Mouse (Mus musculus) neutrophil, adult 83 days (primary cell): ENCODE data around the gene C130073F10Rik. TPM values are rescaled to one million over a fixed set of nuclear protein-coding genes. Genes with fewer than 3 reads are reported as not detected.

Experiments used
- total RNA-seq, 2 experiments: library from RNA; stranded (reverse); gene quantifications; one replicate each; pipeline ENCODE4 v1.2.4; 2023

C130073F10Rik gene
- total RNA-seq, result not detected

GRCm38 (mm10) chr4:101893656-101894420 lies at the start of gene C130073F10Rik:
Gene C130073F10Rik, minus strand, starts transcription at chr4:101893789.

GRCm38 (mm10) chr4:101940107-101940506 lies 46.5 kb upstream of the C130073F10Rik start, which contains the start of gene Gm12794:
Gene Gm12794, plus strand, starts transcription at chr4:101940407.

GRCm38 (mm10) chr4:101908821-101909220 lies 15.2 kb upstream of the C130073F10Rik start, which contains the start of gene Gm12800:
Gene Gm12800, plus strand, starts transcription at chr4:101909121.

GRCm38 (mm10) chr4:101843923-101844322 lies 49.7 kb downstream of the C130073F10Rik start, which contains the start of gene B020004J07Rik:
Gene B020004J07Rik, minus strand, starts transcription at chr4:101844023.

Other genes with a start within 250 kb of the C130073F10Rik start
- gene Leprot, start 246.1 kb downstream of the C130073F10Rik start, total RNA-seq, result 10 to 100 TPM; 51.2 to 57.4 TPM
- under 1 TPM; 0.18 to 0.49 TPM for gene Lepr, start 176.4 kb downstream of the C130073F10Rik start, total RNA-seq
- not detected for gene B020004J07Rik, start 49.8 kb downstream of the C130073F10Rik start, total RNA-seq
- gene Gm12800, start 15.3 kb upstream of the C130073F10Rik start, total RNA-seq, result not detected
- gene Gm12794, start 46.6 kb upstream of the C130073F10Rik start, total RNA-seq, result not detected
- gene Gm12790, start 87.3 kb upstream of the C130073F10Rik start, total RNA-seq, result not detected
- gene Gm12789, start 92.8 kb upstream of the C130073F10Rik start, total RNA-seq, result not detected
- 10 to 100 TPM; 30.8 to 39.1 TPM for gene Pde4b, start 193.8 kb upstream of the C130073F10Rik start, total RNA-seq